Mouse (Mus musculus) limb, embryonic 13.5 days (tissue): ENCODE results near the gene Gm49358. TPM values are rescaled to one million over a fixed set of nuclear protein-coding genes. Genes with fewer than 3 reads are reported as not detected.

Experiments
- ATAC-seq: fragments of 200-750 bp; cut with Nextera tagmentation; 2 replicates; pipeline ENCODE4 v1.8.0; 2017; ENCODE audit warnings: low read depth, moderate number of reproducible peaks, moderate TSS enrichment; ENCODE audit not compliant: low FRiP score
- H3K27ac ChIP-seq: fragments of 300-500 bp; sonication (generic); 2 replicates; pipeline ENCODE4 v1.5.1; 2015; ENCODE audit warnings: inconsistent platforms, mild to moderate bottlenecking, moderate library complexity
- H3K27me3 ChIP-seq: fragments of 300-500 bp; sonication (generic); 2 replicates; pipeline ENCODE4 v1.6.1; 2015; ENCODE audit warnings: mild to moderate bottlenecking, inconsistent platforms
- H3K36me3 ChIP-seq: fragments of 300-500 bp; sonication (generic); 2 replicates; pipeline ENCODE4 v1.6.1; 2015; ENCODE audit warnings: inconsistent platforms, mild to moderate bottlenecking, moderate library complexity
- H3K4me1 ChIP-seq: fragments of 300-500 bp; sonication (generic); 2 replicates; pipeline ENCODE4 v1.6.1; 2015; ENCODE audit warnings: inconsistent platforms
- H3K4me2 ChIP-seq: fragments of 300-500 bp; sonication (generic); replicated peaks from 2 replicates; pipeline ENCODE4 v1.6.1; 2015; ENCODE audit warnings: inconsistent platforms, mild to moderate bottlenecking, moderate library complexity
- H3K4me3 ChIP-seq: fragments of 300-500 bp; sonication (generic); 2 replicates; pipeline ENCODE4 v1.5.1; 2015; ENCODE audit warnings: moderate library complexity, mild to moderate bottlenecking, inconsistent platforms
- H3K9ac ChIP-seq: fragments of 300-500 bp; sonication (generic); 2 replicates; pipeline ENCODE4 v1.6.1; 2015; ENCODE audit warnings: mild to moderate bottlenecking, inconsistent platforms
- H3K9me3 ChIP-seq: fragments of 300-500 bp; sonication (generic); 2 replicates; pipeline ENCODE4 v1.6.1; 2016; ENCODE audit warnings: inconsistent platforms
- WGBS: fragments of 180-500 bp; shearing (Covaris S2); methylation state at CpG from one replicate; pipeline ENCODE4 v1.1.7; 2015; 5-methylcytosine and 5-hydroxymethylcytosine counted together
- polyA plus RNA-seq: library from polyadenylated mRNA; unstranded; fragments of >200 nt; fragmentation: Nextera tagmentation; extraction: Ambion mirVana; gene quantifications from 2 replicates; pipeline ENCODE4 v1.2.1, GENCODE M21; 2015

Gm49358 gene
- polyA plus RNA-seq, 1 experiment from 2014 or later: 0.27 TPM

- WGBS: 79% methylated on average over 4 of the region's 4 CpGs
- Histone ChIP-seq H3K36me3 (no peaks in the 10 kb centered on the region), H3K4me3 (no peak overlapping the region), H3K4me2 (no peak overlapping the region), H3K9me3 (no peaks in the 10 kb centered on the region), H3K27ac (no peak overlapping the region), H3K27me3 (peaks cover 60% of the 10 kb centered on the region), H3K4me1 (no peaks in the 10 kb centered on the region), H3K9ac (no peak overlapping the region)
- ATAC-seq: no peak
Measured at GRCm38 (mm10) chr10:86849508-86849907, 85.7 kb downstream of the Gm49358 start.

GRCm38 (mm10) chr10:86852160-86852559, 88.4 kb downstream of the Gm49358 start:
- no peak overlapping the region for H3K9ac ChIP-seq
- no peak overlapping the region for H3K27ac ChIP-seq
- no peaks in the 10 kb centered on the region for H3K36me3 ChIP-seq
- ATAC-seq: no peak
- H3K4me1 ChIP-seq: no peaks in the 10 kb centered on the region
- no peak overlapping the region for H3K4me2 ChIP-seq
- H3K27me3 ChIP-seq: peaks cover 58% of the 10 kb centered on the region
- WGBS: 82% methylated on average over 6 of the region's 6 CpGs
- H3K4me3 ChIP-seq: no peak overlapping the region
- no peaks in the 10 kb centered on the region for H3K9me3 ChIP-seq

DNA sequence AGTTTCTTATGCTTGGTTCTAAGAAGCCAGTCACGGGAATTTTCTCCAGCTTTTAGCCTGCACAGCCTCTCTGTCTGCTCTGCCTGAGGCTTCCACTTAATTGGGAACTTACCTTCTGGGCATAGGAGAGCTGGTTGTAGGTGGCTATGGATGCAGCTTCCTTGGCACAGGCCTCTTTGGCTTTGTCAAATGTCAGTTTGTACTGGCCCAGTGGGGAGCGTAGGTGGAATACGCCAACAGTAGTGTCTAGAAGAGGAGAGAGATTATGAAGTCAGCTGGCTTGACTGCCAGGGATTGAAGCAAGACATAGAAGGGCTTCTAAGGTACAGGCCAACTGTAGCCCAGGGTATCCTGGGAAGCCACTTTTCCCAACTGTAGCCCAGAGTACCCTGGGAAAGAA, 89.7 kb downstream of the Gm49358 start:
- no peaks in the 10 kb centered on the region for H3K4me1 ChIP-seq
- no peak overlapping the region for H3K4me3 ChIP-seq
- H3K4me2 ChIP-seq: no peak overlapping the region
- ATAC-seq: no peak
- H3K27ac ChIP-seq: no peak overlapping the region
- no peaks in the 10 kb centered on the region for H3K9me3 ChIP-seq
- 83% methylated on average over 3 of the region's 3 CpGs for WGBS
- H3K36me3 ChIP-seq: no peaks in the 10 kb centered on the region
- no peak overlapping the region for H3K9ac ChIP-seq
- H3K27me3 ChIP-seq: peaks cover 56% of the 10 kb centered on the region

GRCm38 (mm10) chr10:86860396-86860795, 96.6 kb downstream of the Gm49358 start:
- 77% methylated on average over 4 of the region's 4 CpGs for WGBS
- Histone ChIP-seq H3K36me3 (no peaks in the 10 kb centered on the region), H3K4me3 (no peak overlapping the region), H3K4me2 (no peak overlapping the region), H3K27ac (no peak overlapping the region), H3K9me3 (no peaks in the 10 kb centered on the region), H3K27me3 (peaks cover 11% of the 10 kb centered on the region; the same call in 1 of the 2 replicates), H3K4me1 (no peaks in the 10 kb centered on the region), H3K9ac (no peak overlapping the region)
- ATAC-seq: no peak

DNA sequence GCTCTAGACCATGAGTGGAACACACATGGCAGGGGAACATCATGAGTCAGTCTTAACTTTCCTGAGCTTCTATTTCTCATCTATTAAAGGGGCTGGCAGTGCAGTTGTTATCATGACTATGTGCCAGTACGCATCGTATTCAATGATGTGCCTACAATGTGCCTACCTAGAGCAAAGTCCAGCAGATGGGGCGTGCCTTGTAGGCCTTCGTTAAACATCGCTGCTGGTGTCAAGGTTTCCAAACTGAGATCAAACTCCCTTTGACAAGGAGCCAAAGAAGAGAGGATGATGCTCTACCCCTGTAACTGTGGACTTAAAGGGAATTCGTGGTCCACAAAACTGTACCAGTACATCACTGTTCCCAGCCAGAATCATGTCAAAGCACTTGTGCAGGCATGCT, 98.7 kb downstream of the Gm49358 start:
- Histone ChIP-seq H3K27ac (no peak overlapping the region), H3K27me3 (peaks cover 7% of the 10 kb centered on the region; the same call in 1 of the 2 replicates), H3K36me3 (no peaks in the 10 kb centered on the region), H3K4me2 (no peak overlapping the region), H3K9me3 (no peaks in the 10 kb centered on the region), H3K4me3 (no peak overlapping the region), H3K4me1 (no peaks in the 10 kb centered on the region), H3K9ac (no peak overlapping the region)
- WGBS: 89% methylated on average over 6 of the region's 6 CpGs
- no peak for ATAC-seq

DNA sequence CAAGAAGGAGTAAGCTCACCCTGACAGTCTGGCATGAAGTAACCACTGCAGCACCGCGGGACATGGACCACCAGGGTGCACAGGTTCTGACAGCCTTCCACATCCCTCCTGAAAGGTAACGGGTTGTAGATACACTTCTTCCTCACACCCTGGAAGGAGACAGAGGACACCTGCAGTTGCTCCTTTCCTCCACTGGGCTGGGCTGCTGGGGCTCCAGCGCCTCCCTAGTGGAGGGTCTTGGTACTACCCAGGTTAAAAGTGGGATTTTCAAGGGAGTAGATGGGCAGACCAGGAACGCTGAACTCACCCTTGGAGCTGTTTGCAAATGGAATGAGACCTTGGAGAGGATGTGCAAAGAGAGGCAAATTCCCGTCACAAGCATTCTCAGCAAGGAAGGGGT, 99.7 kb downstream of the Gm49358 start:
- H3K4me3 ChIP-seq: no peak overlapping the region

DNA sequence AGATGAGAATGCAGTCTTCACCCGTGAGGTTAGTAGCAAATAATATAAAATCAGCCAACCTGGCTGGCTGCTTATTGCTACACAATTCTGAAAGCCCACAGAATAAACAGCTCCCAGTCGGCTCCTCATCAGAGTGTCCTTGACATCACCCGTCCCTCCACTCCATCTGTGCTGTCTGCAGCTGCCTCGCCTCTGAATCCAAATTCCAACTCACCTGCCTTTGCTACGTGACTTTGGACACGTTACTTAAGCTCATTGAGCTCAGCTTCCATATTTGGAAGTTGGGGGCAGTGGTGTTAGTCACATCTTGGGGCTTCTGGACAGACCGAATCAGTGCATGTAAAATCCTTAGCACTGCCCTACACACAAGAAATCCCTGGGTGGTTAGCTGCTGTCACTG, 108.3 kb downstream of the Gm49358 start:
- Histone ChIP-seq H3K9ac (no peak overlapping the region), H3K27me3 (no peaks in the 10 kb centered on the region), H3K9me3 (no peaks in the 10 kb centered on the region), H3K4me3 (no peak overlapping the region), H3K36me3 (no peaks in the 10 kb centered on the region), H3K27ac (no peak overlapping the region), H3K4me1 (no peaks in the 10 kb centered on the region), H3K4me2 (no peak overlapping the region)
- ATAC-seq: no peak
- WGBS: 74% methylated on average over 7 of the region's 7 CpGs

More for the DNA sequence above, 99.7 kb downstream of the Gm49358 start:
- Histone ChIP-seq H3K4me2 (no peak overlapping the region), H3K9me3 (no peaks in the 10 kb centered on the region), H3K36me3 (no peaks in the 10 kb centered on the region), H3K4me1 (no peaks in the 10 kb centered on the region), H3K9ac (no peak overlapping the region), H3K27me3 (peaks cover under 1% of the 10 kb centered on the region; the same call in 1 of the 2 replicates), H3K27ac (no peak overlapping the region)
- 79% methylated on average over 6 of the region's 6 CpGs for WGBS
- ATAC-seq: no peak

GRCm38 (mm10) chr10:86872591-86872990, 108.8 kb downstream of the Gm49358 start:
- Histone ChIP-seq H3K27ac (no peak overlapping the region), H3K9ac (no peak overlapping the region), H3K27me3 (no peaks in the 10 kb centered on the region), H3K4me2 (no peak overlapping the region), H3K9me3 (no peaks in the 10 kb centered on the region), H3K4me3 (no peak overlapping the region), H3K36me3 (no peaks in the 10 kb centered on the region), H3K4me1 (no peaks in the 10 kb centered on the region)
- 58% methylated on average over 5 of the region's 5 CpGs for WGBS
- no peak for ATAC-seq

GRCm38 (mm10) chr10:86878721-86879120, 114.9 kb downstream of the Gm49358 start:
- Histone ChIP-seq H3K36me3 (no peaks in the 10 kb centered on the region), H3K4me3 (no peak overlapping the region), H3K9me3 (no peaks in the 10 kb centered on the region), H3K4me2 (no peak overlapping the region), H3K4me1 (no peaks in the 10 kb centered on the region), H3K27me3 (no peaks in the 10 kb centered on the region), H3K27ac (no peak overlapping the region), H3K9ac (no peak overlapping the region)
- WGBS: 58% methylated on average over 7 of the region's 7 CpGs
- ATAC-seq: no peak

- no peaks in the 10 kb centered on the region for H3K27me3 ChIP-seq
- no peak overlapping the region for H3K9ac ChIP-seq
- no peaks in the 10 kb centered on the region for H3K4me1 ChIP-seq
- 37% methylated on average over 5 of the region's 5 CpGs for WGBS
- ATAC-seq: no peak
- H3K4me3 ChIP-seq: no peak overlapping the region
- H3K36me3 ChIP-seq: no peaks in the 10 kb centered on the region
- H3K27ac ChIP-seq: no peak overlapping the region
- H3K4me2 ChIP-seq: no peak overlapping the region
- H3K9me3 ChIP-seq: no peaks in the 10 kb centered on the region
Measured at GRCm38 (mm10) chr10:86880071-86880806, 116.5 kb downstream of the Gm49358 start.

GRCm38 (mm10) chr10:86881448-86881847, 117.7 kb downstream of the Gm49358 start:
- ATAC-seq: no peak

More at GRCm38 (mm10) chr10:86881448-86881847, 117.7 kb downstream of the Gm49358 start:
- H3K4me2 ChIP-seq: no peak overlapping the region
- no peak overlapping the region for H3K9ac ChIP-seq
- no peaks in the 10 kb centered on the region for H3K27me3 ChIP-seq
- H3K4me3 ChIP-seq: no peak overlapping the region
- no peak overlapping the region for H3K27ac ChIP-seq
- no peaks in the 10 kb centered on the region for H3K9me3 ChIP-seq
- H3K36me3 ChIP-seq: no peaks in the 10 kb centered on the region
- H3K4me1 ChIP-seq: no peaks in the 10 kb centered on the region
